Mouse (Mus musculus): ENCODE measurements around the gene Zeb2.

DNA sequence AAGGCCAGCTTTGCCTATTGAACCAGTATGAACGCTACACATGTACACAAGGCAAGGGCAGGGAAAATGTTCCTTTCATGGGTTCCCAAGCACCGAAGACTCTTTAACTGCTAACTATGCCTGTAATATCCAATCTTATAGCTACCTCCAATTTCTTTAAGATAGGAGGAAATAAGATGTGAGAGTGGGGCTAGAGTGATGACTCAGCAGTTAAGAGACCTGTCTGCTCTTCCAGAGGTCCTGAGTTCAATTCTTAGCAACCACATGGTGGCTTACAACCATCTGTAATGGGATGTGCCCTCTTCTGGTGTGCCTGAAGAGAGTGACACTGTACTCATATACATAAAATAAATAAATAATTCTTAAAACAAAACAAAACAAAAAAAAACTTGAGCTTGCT, 172.5 kb downstream of the Zeb2 start:
- TF ChIP-seq CTCF (IDR thresholded peaks at IDR 0.05; ENCODE audit: borderline replicate concordance, insufficient read depth, low read length): no peak
- TF ChIP-seq POLR2A (IDR thresholded peaks at IDR 0.05; ENCODE audit: low read depth, low read length): no peak

All from embryonic fibroblast, embryonic 13.5 days (primary cell).